Comparison of ENCODE assay signal across 31 mouse cellular contexts in genomic region chr10:21318996-21319395, GRCm38 (mm10). TPM values are rescaled to one million over a fixed set of nuclear protein-coding genes. Genes with fewer than 3 reads are reported as not detected.
"Had no signal": no experiment of that assay in that cellular context is flagged by ENCODE, and none has a peak within 500 bp of the region (broad histone marks: within the 10 kb centered on the region; RNA-seq: fewer than 3 reads in every experiment).

No protein-coding gene starts in this region.

- H3K27ac ChIP-seq: heart, adult 2 months; heart, embryonic 13.5 days; heart, embryonic 15.5 days; hindbrain, embryonic 13.5 days; hindbrain, embryonic 15.5 days; hindbrain, postnatal 0 days; kidney, embryonic 15.5 days; layer of hippocampus, adult 2 months; left cerebral cortex, adult 2 months; limb, embryonic 10.5 days; limb, embryonic 12.5 days; liver, embryonic 13.5 days; liver, embryonic 15.5 days had no signal

- H3K4me3 ChIP-seq: heart, adult 2 months; heart, embryonic 13.5 days; heart, embryonic 15.5 days; hindbrain, embryonic 13.5 days; hindbrain, embryonic 15.5 days; kidney, embryonic 15.5 days; layer of hippocampus, adult 2 months; left cerebral cortex, adult 2 months; limb, embryonic 10.5 days; limb, embryonic 12.5 days; liver, embryonic 13.5 days; liver, embryonic 15.5 days had no signal

- H3K27me3 ChIP-seq: heart, embryonic 13.5 days; heart, embryonic 15.5 days; hindbrain, embryonic 13.5 days; hindbrain, embryonic 15.5 days; kidney, embryonic 15.5 days; limb, embryonic 12.5 days; liver, embryonic 13.5 days; liver, embryonic 15.5 days had no signal

- H3K4me1 ChIP-seq: heart, embryonic 13.5 days; heart, embryonic 15.5 days; hindbrain, embryonic 13.5 days; hindbrain, embryonic 15.5 days; kidney, embryonic 15.5 days; limb, embryonic 10.5 days; limb, embryonic 12.5 days; liver, embryonic 13.5 days had no signal

- ATAC-seq: hindbrain, postnatal 0 days; intestine, embryonic 16.5 days had no signal

- DNase-seq: gastrocnemius, postnatal 14 days; gastrocnemius, postnatal 36 days; heart, adult 11 months; heart, adult 2 months; heart, postnatal 14 days; heart, postnatal 36 days; kidney, adult 11 months; kidney, adult 2 months; kidney, adult 9 months; kidney, postnatal 10 days; kidney, postnatal 25 days; kidney, postnatal 4 days; liver; liver, embryonic 13.5 days had no signal

- H3K4me2 ChIP-seq: heart, embryonic 11.5 days; heart, embryonic 13.5 days; heart, embryonic 15.5 days; hindbrain, embryonic 13.5 days; hindbrain, embryonic 15.5 days; kidney, embryonic 15.5 days; limb, embryonic 12.5 days; liver, embryonic 11.5 days; liver, embryonic 13.5 days; liver, embryonic 15.5 days had no signal

- H3K9ac ChIP-seq: heart, embryonic 13.5 days; heart, embryonic 15.5 days; hindbrain, embryonic 13.5 days; hindbrain, embryonic 15.5 days; kidney, embryonic 15.5 days; limb, embryonic 12.5 days; liver, embryonic 13.5 days; liver, embryonic 15.5 days had no signal

- H3K9me3 ChIP-seq: heart, embryonic 13.5 days; heart, embryonic 15.5 days; hindbrain, embryonic 13.5 days; hindbrain, embryonic 15.5 days; kidney, embryonic 15.5 days; limb, embryonic 10.5 days; limb, embryonic 12.5 days; liver, embryonic 13.5 days; liver, embryonic 15.5 days had no signal

RNA-seq across cellular contexts. Expression of gene Aldh8a1, which starts 58.1 kb away (rescaled TPM):
- total RNA-seq: gastrocnemius, postnatal 14 days; gastrocnemius, postnatal 36 days; heart, adult 2 months; heart, postnatal 14 days; heart, postnatal 36 days; hematopoietic stem cell, adult 5-6 weeks; hindbrain, postnatal 0 days had no signal
- polyA plus RNA-seq: heart, adult 2 months; heart, embryonic 13.5 days; heart, embryonic 15.5 days; heart, postnatal 0 days; hindbrain, embryonic 13.5 days; hindbrain, embryonic 15.5 days; hindbrain, postnatal 0 days; intestine, embryonic 14.5 days; limb, embryonic 12.5 days had no signal
